Mouse (Mus musculus) cortical plate, adult 2 months (tissue): ENCODE data around the gene Acot7.

Experiments used
- CTCF ChIP-seq: fragments of 200-500 bp; IDR thresholded peaks from 2 replicates; pipeline ENCODE4 v1.5.1; 2011; ENCODE audit warnings: mild to moderate bottlenecking, control low read depth, low read length; ENCODE audit not compliant: insufficient read depth; ENCODE audit errors: extremely low read depth
- POLR2A ChIP-seq: fragments of 200-500 bp; IDR thresholded peaks from 2 replicates; pipeline ENCODE4 v1.6.1; 2011; ENCODE audit warnings: mild to moderate bottlenecking, low read length, control low read depth; ENCODE audit not compliant: insufficient read depth; ENCODE audit errors: extremely low read depth

GRCm38 (mm10) chr4:152277916-152278315 is 100.0 kb downstream of the Acot7 start:
- TF ChIP-seq CTCF, result no peak
- no peak for TF ChIP-seq POLR2A
